Mouse (Mus musculus) left cerebral cortex, adult 18-20 months (tissue): ENCODE measurements around the gene Gtf2f1. TPM values are rescaled to one million over a fixed set of nuclear protein-coding genes. Genes with fewer than 3 reads are reported as not detected.

Source experiments
- DNase-seq, 2 experiments: peaks; one replicate each; pipeline ENCODE4 v3.0.0; 2021 to 2022; ENCODE audit warnings: low spot score in 2 of 2, mixed read lengths in 1 of 2
- total RNA-seq, 2 experiments: library from RNA; stranded (reverse); gene quantifications; 2 replicates each; pipeline ENCODE4 v1.2.3; 2021

Gene Gtf2f1
- total RNA-seq, 2 experiments from 2014 or later = 60.7 to 64.5 TPM

DNA sequence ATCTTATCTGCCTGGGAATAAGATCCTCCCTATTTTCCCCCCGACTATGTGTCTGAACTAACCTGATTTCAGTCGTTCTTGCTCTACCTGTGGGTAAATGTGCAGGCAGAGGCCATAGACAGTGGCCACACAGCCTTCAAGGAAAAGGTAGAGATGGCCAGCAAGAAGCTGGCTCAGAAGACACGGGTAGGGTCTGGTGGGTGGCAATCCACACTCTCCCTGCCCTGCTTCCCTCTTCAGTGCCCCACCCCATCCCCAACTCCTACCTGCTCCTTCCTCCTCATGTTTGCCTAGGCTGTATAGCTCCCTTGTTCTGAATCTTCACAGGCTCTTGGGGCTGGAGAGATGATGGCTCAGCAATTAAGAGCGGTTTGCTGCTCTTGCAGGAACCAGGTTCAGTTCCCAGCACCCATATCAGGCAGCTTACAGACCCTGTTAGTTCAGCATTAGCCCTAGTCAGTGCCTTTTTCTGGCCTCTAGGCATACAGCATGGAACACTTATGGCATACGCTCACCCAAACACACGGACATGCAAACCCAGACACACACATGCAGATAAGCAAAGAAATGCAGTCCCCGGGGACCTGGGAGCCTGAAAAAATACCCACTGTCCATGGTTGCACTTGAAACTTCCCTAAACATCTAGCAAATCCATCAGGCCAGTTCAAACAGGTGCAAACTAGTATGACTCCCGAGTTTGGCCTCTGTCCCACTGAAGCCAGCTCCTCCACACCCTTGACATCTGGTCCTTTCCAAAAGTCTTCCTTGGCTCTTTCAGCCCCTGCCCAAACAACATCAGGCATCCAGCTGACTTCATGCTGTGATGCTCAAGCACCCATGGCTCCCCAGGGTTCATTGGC is 34.3 kb downstream of the Gtf2f1 start:
- DNase-seq = no peak

DNA sequence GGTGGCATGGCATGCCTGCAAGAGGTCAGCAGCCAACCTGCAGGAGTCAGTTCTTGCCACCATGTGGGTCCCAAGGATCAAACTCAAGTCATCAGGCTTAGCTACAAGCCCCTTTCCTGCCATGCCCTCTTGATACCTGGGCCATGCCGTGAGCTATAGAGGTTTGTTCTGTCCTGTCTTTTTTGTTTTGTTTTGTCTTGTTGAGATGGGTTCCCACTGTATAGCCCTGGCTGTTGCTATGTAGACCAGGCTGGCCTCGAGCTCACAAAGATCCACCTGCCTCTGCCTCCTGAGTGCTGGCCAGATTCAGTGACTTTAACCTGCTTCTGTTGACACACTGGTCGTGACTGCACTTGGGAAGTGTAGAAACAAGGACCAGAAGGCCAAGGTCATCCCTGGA is 35.7 kb downstream of the Gtf2f1 start:
- no peak for DNase-seq

DNA sequence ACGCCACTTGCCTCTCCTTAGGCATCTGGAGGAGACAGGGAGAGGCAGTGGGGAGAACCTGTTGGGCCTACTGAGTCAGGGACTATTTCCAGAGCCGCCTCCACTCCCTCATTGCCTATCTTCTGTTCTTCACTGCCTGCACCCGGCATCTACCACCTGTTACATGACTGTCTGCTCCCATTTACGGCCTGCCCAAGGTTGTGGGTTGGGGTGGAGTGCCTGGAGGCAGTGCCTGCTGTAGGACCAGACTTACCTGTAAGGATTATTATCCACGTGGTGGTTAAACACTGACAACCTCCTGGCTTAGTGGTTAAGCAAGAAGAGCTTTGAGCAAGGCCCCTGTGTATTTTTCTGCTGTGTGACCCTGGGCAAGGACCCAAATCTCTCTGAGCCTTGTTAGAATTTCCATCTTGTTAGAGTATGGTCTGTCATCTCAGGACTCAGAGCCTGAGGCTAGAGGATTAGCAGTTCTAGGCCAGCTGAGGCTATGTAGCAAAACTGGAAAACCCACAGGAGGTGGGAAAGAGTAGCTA is 36.3 kb downstream of the Gtf2f1 start:
- no peak for DNase-seq

DNA sequence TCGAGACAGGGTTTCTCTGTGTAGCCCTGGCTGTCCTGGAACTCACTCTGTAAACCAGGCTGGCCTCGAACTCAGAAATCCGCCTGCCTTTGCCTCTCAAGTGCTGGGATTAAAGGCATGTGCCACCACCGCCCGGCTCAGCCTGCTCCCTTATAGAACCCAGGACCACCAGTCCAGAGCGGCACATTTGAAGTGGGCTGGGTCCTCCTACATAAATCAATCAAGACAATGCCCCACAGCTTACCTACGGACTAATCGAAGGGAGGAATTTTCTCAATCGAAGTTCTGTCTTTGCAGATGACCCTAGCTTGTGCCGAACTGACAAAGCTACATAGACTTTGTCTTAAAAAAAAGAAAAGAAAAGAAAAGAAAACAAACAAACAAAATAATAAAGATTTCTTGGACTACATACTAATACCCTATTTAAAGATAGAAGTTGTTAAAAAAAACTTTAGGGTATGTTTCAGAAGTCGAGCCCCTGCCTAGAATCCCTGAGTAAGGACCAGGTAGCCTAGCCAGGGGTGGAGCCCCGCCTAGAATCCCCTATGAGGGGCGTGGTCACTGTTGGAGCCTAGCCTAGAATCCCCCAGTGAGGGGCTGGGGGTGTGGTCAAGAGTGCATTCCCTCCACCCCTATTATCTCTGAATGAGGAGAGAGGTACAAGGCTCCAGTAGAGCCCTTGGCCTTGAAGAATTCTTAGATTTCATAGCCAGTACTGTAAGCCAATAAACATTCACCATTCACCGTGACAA is 37.0 kb downstream of the Gtf2f1 start:
- no peak for DNase-seq

DNA sequence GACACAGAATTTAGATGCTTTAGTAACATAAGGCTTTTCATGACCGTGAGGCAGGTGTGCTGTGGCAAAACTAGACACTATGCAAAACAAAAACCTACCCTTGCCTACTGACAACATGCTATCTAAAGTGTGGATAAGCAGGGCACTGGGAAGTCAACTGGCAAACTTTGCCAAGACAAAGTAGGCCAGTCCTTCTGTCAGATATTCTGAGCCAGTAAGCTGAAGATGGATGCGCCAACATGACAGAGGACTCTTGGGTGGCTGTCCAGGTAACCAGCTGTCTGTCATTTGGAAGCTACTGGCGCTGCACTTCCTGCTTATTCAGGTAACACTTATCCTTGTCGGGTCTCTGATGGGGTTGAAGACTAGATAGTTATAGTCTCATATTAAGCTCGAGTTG is 41.0 kb downstream of the Gtf2f1 start:
- DNase-seq = no peak

DNA sequence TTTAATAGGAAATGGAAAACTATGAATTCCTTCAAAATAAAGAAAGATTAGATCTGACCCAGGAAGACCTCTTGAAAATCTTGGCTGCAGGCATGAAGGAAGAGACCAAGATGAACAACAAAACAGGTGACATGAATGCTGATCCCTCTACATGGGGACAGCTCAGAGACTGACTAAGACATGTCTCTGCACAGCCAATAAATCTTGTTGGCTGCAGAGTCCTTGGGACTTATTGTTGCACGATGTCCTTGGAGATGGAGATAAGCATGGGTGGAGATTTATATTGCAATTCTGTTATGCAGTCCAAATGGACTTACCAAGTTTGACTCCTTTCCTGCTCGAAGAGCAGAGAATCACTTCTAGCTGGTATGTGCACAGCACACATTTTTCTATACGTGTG is 41.8 kb downstream of the Gtf2f1 start:
- no peak for DNase-seq

DNA sequence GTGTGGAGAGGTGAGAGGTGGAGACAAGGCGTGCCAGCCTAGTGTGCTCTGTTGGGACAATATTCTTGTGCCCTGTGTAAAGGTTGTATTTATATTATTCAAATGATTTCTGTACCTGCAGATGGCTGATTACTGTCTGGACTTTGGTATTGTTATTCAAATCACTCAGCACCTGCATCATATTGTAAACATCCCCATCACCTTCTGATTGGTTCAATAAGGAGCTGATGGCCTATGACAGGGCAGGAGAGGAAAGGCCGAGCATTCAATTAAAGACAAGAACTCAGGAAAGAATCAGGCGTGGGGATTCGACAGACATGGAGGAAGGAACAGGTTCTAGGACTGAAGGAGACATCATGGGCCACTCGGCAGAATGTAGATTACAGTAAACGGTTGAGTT is 47.4 kb downstream of the Gtf2f1 start:
- no peak for DNase-seq

DNA sequence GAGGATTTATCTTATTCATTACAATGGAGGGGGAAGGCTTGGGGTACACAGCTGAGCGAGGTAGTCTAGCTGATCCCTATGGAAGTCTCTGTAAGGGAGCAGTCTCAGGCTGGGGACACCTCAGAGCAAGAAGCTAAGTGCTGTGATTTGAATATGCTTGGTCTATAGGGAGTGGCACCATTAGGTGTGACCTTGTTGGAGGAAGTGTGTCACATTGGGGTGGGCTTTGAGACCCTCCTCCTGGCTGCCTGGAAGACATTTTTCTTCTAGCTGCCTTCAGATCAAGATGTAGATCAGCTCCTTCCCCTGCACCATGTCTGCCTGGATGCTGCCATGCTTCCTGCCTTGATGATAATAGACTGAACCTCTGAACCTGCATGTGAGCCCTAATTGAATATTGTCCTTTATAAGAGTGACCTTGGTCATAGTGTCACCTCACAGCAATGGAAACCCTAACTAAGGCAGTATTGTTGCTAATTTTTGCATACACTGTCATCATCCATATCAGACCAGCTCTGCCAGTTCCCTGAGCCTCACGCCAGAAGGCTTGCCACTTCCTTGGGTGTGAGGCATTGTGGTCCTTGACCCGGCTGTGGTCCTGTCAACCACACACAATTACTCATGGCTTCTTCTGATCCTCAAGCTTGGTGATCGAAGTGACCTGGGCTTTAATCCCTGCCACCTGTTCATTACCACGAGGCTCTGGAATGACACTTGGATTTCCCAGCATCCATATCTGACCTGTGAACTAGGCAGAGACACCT is 48.3 kb downstream of the Gtf2f1 start:
- no peak for DNase-seq

DNA sequence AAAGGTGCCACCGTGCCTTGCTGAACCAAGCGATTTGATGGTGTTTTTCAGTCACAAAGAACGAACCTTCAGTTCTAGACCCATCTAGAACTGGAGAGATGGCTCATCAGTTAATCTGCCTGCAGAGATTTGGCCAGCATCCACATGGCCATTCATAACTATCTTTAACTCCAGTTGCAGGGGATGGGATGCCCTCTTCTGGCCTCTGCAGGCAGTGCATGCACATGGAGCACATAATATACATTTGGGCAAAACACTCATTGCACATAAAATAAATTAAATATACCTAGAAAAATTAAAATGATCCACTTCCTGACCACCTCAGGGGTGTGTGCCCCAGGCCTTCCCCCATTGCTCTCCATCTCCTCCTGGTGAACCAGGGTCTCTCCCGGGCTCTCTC is 49.2 kb downstream of the Gtf2f1 start:
- no peak for DNase-seq

DNA sequence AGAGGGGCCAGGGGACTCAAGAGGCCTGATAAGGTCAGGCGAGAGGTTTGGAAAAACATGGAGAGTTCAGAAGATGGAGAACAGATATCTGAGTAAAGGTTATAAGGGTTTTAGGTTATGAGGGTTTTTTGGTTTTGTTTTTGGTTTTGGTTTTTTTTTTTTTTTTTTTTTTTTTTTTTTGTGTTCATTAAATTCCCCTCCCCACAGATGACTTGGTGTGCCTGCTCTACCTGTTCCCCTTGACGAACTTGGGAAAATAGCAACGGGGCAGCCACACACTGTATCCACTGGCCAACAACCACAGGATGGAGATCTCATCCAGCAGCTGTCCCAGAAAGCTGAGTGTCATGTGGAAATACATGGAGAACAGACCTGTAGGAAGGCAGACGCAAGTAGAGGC is 52.4 kb downstream of the Gtf2f1 start:
- DNase-seq = no peak

DNA sequence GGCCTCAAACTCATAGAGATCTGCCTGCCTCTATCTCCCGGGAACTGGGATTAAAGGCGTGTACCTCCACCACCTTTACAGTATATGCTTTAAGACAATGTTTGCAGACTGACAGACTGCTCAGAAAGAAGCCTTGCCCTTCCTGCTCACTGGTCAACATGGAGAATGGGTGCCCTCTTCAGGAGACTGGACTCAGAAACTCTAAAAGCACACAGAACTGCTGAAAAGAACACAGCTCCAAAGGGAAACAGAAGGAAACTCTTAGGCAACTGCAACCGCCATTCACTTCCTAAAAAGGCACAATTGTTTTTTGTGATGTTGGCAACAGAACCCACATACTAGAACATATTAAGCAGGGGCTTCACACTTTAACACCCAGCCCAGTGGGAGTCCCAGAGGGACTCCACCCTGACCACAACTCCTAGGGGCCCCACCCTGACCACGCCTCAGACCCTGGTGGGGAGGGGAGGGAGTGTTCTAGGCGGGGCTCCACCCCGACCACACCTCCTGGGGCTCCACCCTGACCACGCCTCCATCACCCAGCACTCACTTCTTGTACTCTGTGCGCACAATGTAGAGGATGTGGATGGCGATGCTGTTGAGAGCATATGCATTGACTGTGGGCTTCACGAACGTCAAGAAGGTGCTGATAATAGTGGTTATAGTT is 53.2 kb downstream of the Gtf2f1 start:
- DNase-seq = no peak

DNA sequence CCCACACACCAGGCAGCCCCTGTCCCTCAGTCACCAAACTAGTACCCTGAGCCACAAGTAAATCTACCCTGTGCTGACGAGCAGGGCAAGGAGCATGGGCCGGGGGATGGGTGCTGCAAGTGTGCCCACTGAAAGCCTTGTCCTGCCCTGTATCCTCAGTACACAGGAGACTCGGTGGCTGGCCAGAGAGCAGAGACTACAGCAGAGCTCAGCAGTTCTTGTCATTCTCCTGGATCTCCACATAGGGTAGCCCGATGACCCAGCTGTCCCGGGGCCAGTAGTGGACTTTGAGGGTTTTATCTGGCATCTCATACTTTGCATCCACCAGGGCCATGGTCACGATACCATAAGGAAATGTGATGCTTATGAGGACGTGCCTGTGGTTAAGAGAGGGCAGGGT is 56.2 kb downstream of the Gtf2f1 start:
- no peak for DNase-seq

Other genes starting within 250 kb of the Gtf2f1 start
- gene Dus3l, start 246.5 kb downstream of the Gtf2f1 start, total RNA-seq = 10 to 100 TPM; 61.8 to 63.0 TPM
- gene Prr22, start 241.0 kb downstream of the Gtf2f1 start, total RNA-seq = 1 to 10 TPM in 1 of 2 experiments, under 1 TPM in 1; 0.88 to 1.1 TPM
- 1 to 10 TPM; 2.6 to 2.7 TPM for gene Rfx2, start 180.3 kb downstream of the Gtf2f1 start, total RNA-seq
- gene Acsbg2, start 136.8 kb downstream of the Gtf2f1 start, total RNA-seq = not detected
- gene 1700061G19Rik, start 135.8 kb downstream of the Gtf2f1 start, total RNA-seq = under 1 TPM; 0.14 to 0.40 TPM
- 10 to 100 TPM; 86.7 to 95.8 TPM for gene Mllt1, start 75.9 kb downstream of the Gtf2f1 start, total RNA-seq
- gene Acer1, start 29.2 kb downstream of the Gtf2f1 start, total RNA-seq = not detected
- gene Clpp, start 21.0 kb downstream of the Gtf2f1 start, total RNA-seq = 10 to 100 TPM; 63.8 to 67.7 TPM
- 10 to 100 TPM; 26.1 to 28.1 TPM for gene Alkbh7, start 13.9 kb downstream of the Gtf2f1 start, total RNA-seq
- gene Pspn, start 11.3 kb downstream of the Gtf2f1 start, total RNA-seq = under 1 TPM in 1 of 2 experiments, not detected in 1; 0.82 TPM
- under 1 TPM in 1 of 2 experiments, not detected in 1; 0.49 TPM for gene Gm17949, start 181 bp upstream of the Gtf2f1 start, total RNA-seq
- gene Khsrp, start 20.2 kb upstream of the Gtf2f1 start, total RNA-seq = 100 to 1,000 TPM; 106 to 108 TPM
- gene Slc25a41, start 30.4 kb upstream of the Gtf2f1 start, total RNA-seq = under 1 TPM in 1 of 2 experiments, not detected in 1; 0.40 TPM
- 1 to 10 TPM in 1 of 2 experiments, under 1 TPM in 1; 0.68 to 1.6 TPM for gene Crb3, start 47.8 kb upstream of the Gtf2f1 start, total RNA-seq
- 100 to 1,000 TPM; 314 to 325 TPM for gene Slc25a23, start 48.6 kb upstream of the Gtf2f1 start, total RNA-seq
- 1 to 10 TPM; 1.2 to 1.8 TPM for gene Dennd1c, start 67.2 kb upstream of the Gtf2f1 start, total RNA-seq
- gene Tubb4a, start 76.5 kb upstream of the Gtf2f1 start, total RNA-seq = 100 to 1,000 TPM; 543 to 577 TPM
- under 1 TPM; 0.37 to 0.52 TPM for gene Tnfsf9, start 94.0 kb upstream of the Gtf2f1 start, total RNA-seq
- not detected for gene Cd70, start 138.5 kb upstream of the Gtf2f1 start, total RNA-seq
- gene Tnfsf14, start 182.9 kb upstream of the Gtf2f1 start, total RNA-seq = not detected
- under 1 TPM in 1 of 2 experiments, not detected in 1; 0.84 TPM for gene C3, start 216.8 kb upstream of the Gtf2f1 start, total RNA-seq
- 10 to 100 TPM; 24.1 to 26.7 TPM for gene Gpr108, start 237.2 kb upstream of the Gtf2f1 start, total RNA-seq
- gene Trip10, start 238.2 kb upstream of the Gtf2f1 start, total RNA-seq = 10 to 100 TPM in 1 of 2 experiments, 1 to 10 TPM in 1; 9.5 to 10.2 TPM